Mouse (Mus musculus): Measurements from ENCODE around the gene Rpp21. TPM values are rescaled to one million over a fixed set of nuclear protein-coding genes. Genes with fewer than 3 reads are reported as not detected.
"Not testable (repeated sequence)": the region's sequence is repeated elsewhere in the genome, so short reads cannot be mapped to it uniquely, and the experiment has no call there.

The Rpp21 gene
- total RNA-seq, 1 experiment from 2014 or later, result 44.2 TPM

GRCm38 (mm10) chr17:36237321-36237921 lies 20.4 kb downstream of the Rpp21 start:
- no peak for DNase-seq

- not testable (repeated sequence) for DNase-seq
Measured at GRCm38 (mm10) chr17:36235300-36235699, 22.6 kb downstream of the Rpp21 start.

- DNase-seq, result no peak
Measured at GRCm38 (mm10) chr17:36233572-36233971, 24.3 kb downstream of the Rpp21 start.

GRCm38 (mm10) chr17:36231318-36231717 lies 26.6 kb downstream of the Rpp21 start:
- DNase-seq, result peak; percentile 87

GRCm38 (mm10) chr17:36229046-36229445 lies 28.8 kb downstream of the Rpp21 start:
- peak; percentile 10 for DNase-seq

GRCm38 (mm10) chr17:36226921-36227320 lies 30.9 kb downstream of the Rpp21 start:
- DNase-seq, result peak; percentile 45

- DNase-seq, result no peak
Measured at GRCm38 (mm10) chr17:36225231-36225824, 32.5 kb downstream of the Rpp21 start.

- no peak for DNase-seq
Measured at GRCm38 (mm10) chr17:36224451-36224850, 33.4 kb downstream of the Rpp21 start.

GRCm38 (mm10) chr17:36218594-36219155 lies 39.2 kb downstream of the Rpp21 start:
- no peak for DNase-seq

GRCm38 (mm10) chr17:36215586-36215985 lies 42.3 kb downstream of the Rpp21 start:
- DNase-seq, result no peak

- no peak for DNase-seq
Measured at GRCm38 (mm10) chr17:36206846-36207245, 51.0 kb downstream of the Rpp21 start.

GRCm38 (mm10) chr17:36205862-36206261 lies 52.0 kb downstream of the Rpp21 start:
- peak; percentile 24 for DNase-seq

Other genes with a start within 250 kb of the Rpp21 start
- 4.6 and 8.2 TPM in 2 replicates for gene H2-T24, start 237.5 kb downstream of the Rpp21 start, total RNA-seq (2021)
- gene H2-T23, start 225.2 kb downstream of the Rpp21 start, total RNA-seq (2021), result 44.2 and 52.7 TPM in 2 replicates
- 23.3 and 27.6 TPM in 2 replicates for gene H2-T22, start 215.3 kb downstream of the Rpp21 start, total RNA-seq (2021)
- gene Gm6034, start 215.1 kb downstream of the Rpp21 start, total RNA-seq (2021), result not detected in 2 replicates
- gene Gm11127, start 199.7 kb downstream of the Rpp21 start, total RNA-seq (2021), result 2.2 and 3.0 TPM in 2 replicates
- gene Gm19684, start 136.4 kb downstream of the Rpp21 start, total RNA-seq (2021), result 0.26 and 0.34 TPM in 2 replicates
- not detected in 2 replicates for gene Gm7030, start 128.6 kb downstream of the Rpp21 start, total RNA-seq (2021)
- gene Gm8909, start 89.5 kb downstream of the Rpp21 start, total RNA-seq (2021), result not detected in 2 replicates
- 0.44 TPM in 1 of 2 replicates, not detected in the other for gene H2-T3, start 67.8 kb downstream of the Rpp21 start, total RNA-seq (2021)
- gene Trim39, start 14.2 kb upstream of the Rpp21 start, total RNA-seq (2021), result 15.6 and 18.4 TPM in 2 replicates
- gene H2-M10.2, start 28.4 kb upstream of the Rpp21 start, total RNA-seq (2021), result not detected in 2 replicates
- gene H2-M10.1, start 68.1 kb upstream of the Rpp21 start, total RNA-seq (2021), result not detected in 2 replicates
- not detected in 2 replicates for gene H2-M10.3, start 110.3 kb upstream of the Rpp21 start, total RNA-seq (2021)
- not detected in 2 replicates for gene H2-M10.4, start 204.3 kb upstream of the Rpp21 start, total RNA-seq (2021)